Mouse (Mus musculus) hindbrain, embryonic 10.5 days (tissue): Measurements from ENCODE around the gene Hoxd11. TPM values are rescaled to one million over a fixed set of nuclear protein-coding genes. Genes with fewer than 3 reads are reported as not detected.

Experiments used
- DNase-seq: peaks from one replicate; pipeline ENCODE4 v3.0.0-alpha.2; 2017; ENCODE audit warnings: low spot score
- H3K27ac ChIP-seq: fragments of 300-500 bp; sonication (generic); 2 replicates; pipeline ENCODE4 v1.5.1; 2016; ENCODE audit warnings: mild to moderate bottlenecking, moderate library complexity
- H3K27me3 ChIP-seq: fragments of 300-500 bp; sonication (generic); 2 replicates; pipeline ENCODE4 v1.6.1; 2016; ENCODE audit warnings: mild to moderate bottlenecking; ENCODE audit not compliant: poor library complexity, insufficient read depth, severe bottlenecking
- H3K36me3 ChIP-seq: fragments of 300-500 bp; sonication (generic); 2 replicates; pipeline ENCODE4 v1.6.1; 2016; ENCODE audit warnings: mild to moderate bottlenecking, moderate library complexity
- H3K4me1 ChIP-seq: fragments of 300-500 bp; sonication (generic); replicated peaks from 2 replicates; pipeline ENCODE4 v1.6.1; 2016; ENCODE audit warnings: mild to moderate bottlenecking
- H3K4me3 ChIP-seq: fragments of 300-500 bp; sonication (generic); 2 replicates; pipeline ENCODE4 v1.5.1; 2016; ENCODE audit warnings: mild to moderate bottlenecking, moderate library complexity
- H3K9me3 ChIP-seq: fragments of 300-500 bp; sonication (generic); 2 replicates; pipeline ENCODE4 v1.6.1; 2016; ENCODE audit warnings: mild to moderate bottlenecking, moderate library complexity
- WGBS: fragments of 180-500 bp; shearing (Covaris S2); methylation state at CpG from one replicate; pipeline ENCODE4 v1.1.7; 2016; 5-methylcytosine and 5-hydroxymethylcytosine counted together
- polyA plus RNA-seq: library from polyadenylated mRNA; unstranded; fragments of >200 nt; fragmentation: Nextera tagmentation; extraction: Ambion mirVana; gene quantifications from 2 replicates; pipeline ENCODE4 v1.2.1, GENCODE M21; 2016

Gene Hoxd11
- polyA plus RNA-seq, 1 experiment from 2014 or later: not detected

DNA sequence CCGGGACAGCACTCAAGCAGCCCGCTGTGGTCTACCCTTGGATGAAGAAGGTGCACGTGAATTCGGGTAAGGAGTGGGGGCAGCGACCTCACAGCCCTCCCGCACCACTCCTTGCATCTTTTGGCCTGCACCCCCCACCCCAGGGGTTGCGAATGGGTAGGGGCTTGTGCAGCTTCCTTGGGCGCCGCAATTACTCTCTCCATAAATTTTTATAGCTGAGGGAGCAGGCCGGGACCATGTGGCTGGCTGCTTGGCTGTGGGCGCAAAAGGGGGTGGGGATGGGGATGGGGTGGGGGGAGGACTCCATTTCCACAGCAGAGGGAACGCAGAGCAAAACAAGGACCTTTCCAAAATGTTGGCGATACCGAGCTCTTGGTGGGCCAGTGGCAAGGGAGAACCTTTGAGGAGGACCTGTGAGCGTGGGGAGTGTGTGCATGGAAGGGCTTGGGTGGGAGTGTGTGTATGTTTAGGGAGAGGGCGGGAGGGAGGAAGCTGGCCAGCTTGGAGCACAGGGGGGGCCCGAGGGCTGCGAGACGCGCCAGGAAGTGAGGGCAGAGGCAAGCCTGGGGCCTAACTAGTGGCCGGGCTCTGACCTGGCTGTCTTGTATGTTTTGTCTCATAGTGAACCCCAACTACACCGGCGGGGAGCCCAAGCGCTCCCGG, 48.4 kb downstream of the Hoxd11 start:
- H3K9me3 ChIP-seq: no peaks in the 10 kb centered on the region
- peaks cover 100% of the 10 kb centered on the region for H3K27me3 ChIP-seq
- WGBS: under 1% methylated on average over 25 of the region's 25 CpGs
- peak; percentile 25 for DNase-seq
- H3K4me1 ChIP-seq: peaks cover 18% of the 10 kb centered on the region
- H3K27ac ChIP-seq: peak overlapping the region; percentile 70
- H3K36me3 ChIP-seq: no peaks in the 10 kb centered on the region
- H3K4me3 ChIP-seq: peak overlapping the region; percentile 49

DNA sequence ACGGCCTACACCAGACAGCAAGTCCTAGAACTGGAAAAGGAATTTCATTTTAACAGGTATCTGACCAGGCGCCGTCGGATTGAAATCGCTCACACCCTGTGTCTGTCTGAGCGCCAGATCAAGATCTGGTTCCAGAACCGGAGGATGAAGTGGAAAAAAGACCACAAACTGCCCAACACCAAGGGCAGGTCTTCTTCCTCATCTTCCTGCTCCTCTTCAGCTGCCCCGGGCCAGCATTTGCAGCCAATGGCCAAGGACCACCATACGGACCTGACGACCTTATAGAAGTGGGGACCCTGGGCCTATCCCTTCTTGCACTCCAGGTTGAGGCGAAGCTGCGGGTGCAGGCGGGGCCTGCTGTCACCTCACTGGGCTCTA, 48.9 kb downstream of the Hoxd11 start:
- no peaks in the 10 kb centered on the region for H3K36me3 ChIP-seq
- H3K27ac ChIP-seq: peak overlapping the region; percentile 70; the same call in 1 of the 2 replicates
- H3K27me3 ChIP-seq: peaks cover 100% of the 10 kb centered on the region
- H3K4me3 ChIP-seq: peak overlapping the region; percentile 49
- peaks cover 20% of the 10 kb centered on the region for H3K4me1 ChIP-seq
- no peaks in the 10 kb centered on the region for H3K9me3 ChIP-seq
- peak; percentile 43 for DNase-seq
- WGBS: 1% methylated on average over 13 of the region's 13 CpGs

DNA sequence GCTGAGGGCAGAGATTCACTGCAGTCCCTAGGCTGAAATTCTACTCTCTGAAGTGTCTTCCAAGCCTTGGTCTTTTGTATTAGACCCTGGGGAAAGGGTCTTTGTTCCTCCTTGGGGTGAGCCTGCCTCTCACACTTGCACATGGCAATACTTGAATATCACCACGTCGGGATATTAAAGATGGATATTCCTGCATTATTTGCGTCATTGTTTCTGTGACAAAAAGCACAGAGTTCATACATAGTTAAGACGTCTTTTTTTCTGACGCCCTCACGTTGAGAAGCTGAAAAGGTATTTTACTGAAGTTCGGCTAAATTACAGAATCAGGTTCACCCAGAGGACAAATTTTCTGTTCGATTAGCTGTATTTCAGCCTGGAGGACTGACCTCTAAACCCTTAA, 51.0 kb downstream of the Hoxd11 start:
- WGBS: 4% methylated on average over 8 of the region's 8 CpGs
- no peak for DNase-seq
- Histone ChIP-seq H3K9me3 (no peaks in the 10 kb centered on the region), H3K4me3 (no peak overlapping the region), H3K4me1 (peaks cover 20% of the 10 kb centered on the region), H3K36me3 (no peaks in the 10 kb centered on the region), H3K27ac (no peak overlapping the region), H3K27me3 (peaks cover 100% of the 10 kb centered on the region)

DNA sequence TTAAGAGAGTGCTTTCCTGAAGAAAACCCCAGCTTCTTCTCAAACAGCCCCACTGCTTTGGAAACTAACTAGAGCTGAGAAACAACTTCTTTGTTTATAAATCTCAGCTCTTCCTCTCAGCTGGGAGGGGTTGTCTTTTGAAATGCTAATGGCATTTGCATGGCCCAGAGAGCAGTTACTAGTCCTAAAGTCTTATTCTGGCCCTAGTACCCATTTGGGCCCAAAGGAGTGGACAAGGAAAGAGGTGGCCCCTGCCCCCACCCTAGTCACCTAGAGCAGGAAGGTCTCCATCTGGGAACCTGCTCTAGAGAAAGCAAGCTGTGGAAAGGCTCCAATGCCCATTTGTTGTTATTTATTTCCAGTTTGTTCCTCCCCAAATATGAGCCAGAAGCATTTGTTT, 51.7 kb downstream of the Hoxd11 start:
- peaks cover 24% of the 10 kb centered on the region for H3K4me1 ChIP-seq
- H3K27ac ChIP-seq: peak overlapping the region; percentile 2; the same call in 1 of the 2 replicates
- peak; percentile 27 for DNase-seq
- no peaks in the 10 kb centered on the region for H3K36me3 ChIP-seq
- peaks cover 100% of the 10 kb centered on the region for H3K27me3 ChIP-seq
- no peaks in the 10 kb centered on the region for H3K9me3 ChIP-seq
- no peak overlapping the region; the same call in 1 of the 2 replicates for H3K4me3 ChIP-seq

DNA sequence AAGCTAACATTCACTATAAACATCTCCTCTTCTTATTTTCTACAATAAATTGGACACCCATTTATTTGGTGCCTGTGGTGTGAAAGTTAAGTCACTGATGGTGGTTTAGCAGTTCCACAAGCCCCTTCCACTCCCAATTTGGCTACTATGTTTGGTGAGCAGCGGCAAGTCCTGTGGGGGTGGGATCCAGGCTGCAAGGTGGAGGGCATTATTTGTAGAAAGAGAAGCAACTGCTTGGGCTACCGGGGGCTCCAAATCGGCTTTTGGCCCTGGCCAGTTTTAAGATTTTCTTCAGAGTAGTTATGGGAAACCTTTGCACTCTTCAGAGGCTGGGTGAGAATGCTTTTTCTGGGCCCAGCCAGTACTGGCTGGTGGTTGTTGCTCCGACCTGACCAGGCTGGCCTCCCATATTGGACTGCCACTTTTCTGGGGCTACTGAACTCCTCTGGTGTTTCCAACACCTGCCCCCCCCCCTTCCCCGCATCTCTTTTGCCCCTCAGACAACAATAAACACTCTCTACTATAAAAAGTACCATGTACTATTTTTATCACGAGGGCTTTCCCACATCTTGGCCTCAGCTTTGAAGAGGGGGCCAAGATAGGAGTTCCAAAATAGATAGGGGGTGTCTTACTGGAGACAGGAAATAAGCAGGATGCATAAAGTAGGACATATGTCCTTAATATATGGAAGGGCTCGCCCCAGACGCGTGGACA, 52.6 kb downstream of the Hoxd11 start:
- H3K27me3 ChIP-seq: peaks cover 100% of the 10 kb centered on the region
- H3K9me3 ChIP-seq: no peaks in the 10 kb centered on the region
- H3K27ac ChIP-seq: peak overlapping the region; percentile 76
- DNase-seq: peak; percentile 30
- H3K4me3 ChIP-seq: peak overlapping the region; percentile 45
- WGBS: 2% methylated on average over 9 of the region's 9 CpGs
- H3K36me3 ChIP-seq: no peaks in the 10 kb centered on the region
- H3K4me1 ChIP-seq: peaks cover 26% of the 10 kb centered on the region

DNA sequence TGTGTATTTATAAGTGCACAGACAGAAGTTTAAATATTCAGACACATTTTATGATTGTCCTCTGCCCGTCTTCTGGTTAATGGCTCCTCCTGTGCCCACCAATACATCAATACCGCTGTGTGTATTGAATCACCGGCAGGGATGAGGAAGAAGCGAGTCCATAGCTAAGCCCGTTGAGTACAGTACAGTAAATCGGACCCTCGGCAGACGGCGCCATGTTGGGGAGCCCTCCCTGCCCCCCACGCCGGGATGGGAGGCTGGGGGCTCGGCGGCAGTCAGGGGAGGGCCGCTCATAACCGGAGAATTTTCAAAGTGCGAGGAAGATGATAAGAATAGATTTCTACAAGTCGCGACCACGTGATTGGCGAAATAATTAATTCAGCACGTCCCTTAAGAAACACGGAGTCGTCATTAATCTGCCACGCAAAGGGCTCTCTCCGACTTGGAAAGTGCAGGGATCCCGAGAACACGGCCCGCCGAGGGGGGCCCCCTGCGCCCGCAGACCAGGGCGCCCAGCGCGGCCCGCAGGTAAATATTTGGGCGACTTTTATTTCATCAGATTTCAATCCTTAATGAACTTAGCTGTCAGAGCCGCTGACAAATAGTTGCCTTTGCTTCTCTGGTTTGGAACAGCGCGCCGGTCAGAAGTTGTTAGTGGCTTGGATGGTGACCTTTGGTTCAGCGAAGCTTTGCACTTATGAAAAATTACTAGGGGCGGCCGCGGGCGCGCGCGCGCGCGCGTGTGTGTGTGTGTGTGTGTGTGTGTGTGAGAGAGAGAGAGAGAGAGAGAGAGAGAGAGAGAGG, 53.4 kb downstream of the Hoxd11 start:
- Histone ChIP-seq H3K36me3 (no peaks in the 10 kb centered on the region), H3K4me3 (peak overlapping the region; percentile 45), H3K27ac (peak overlapping the region; percentile 76), H3K4me1 (peaks cover 20% of the 10 kb centered on the region), H3K27me3 (peaks cover 100% of the 10 kb centered on the region), H3K9me3 (no peaks in the 10 kb centered on the region)
- peak; percentile 62 for DNase-seq
- under 1% methylated on average over 52 of the region's 52 CpGs for WGBS

DNA sequence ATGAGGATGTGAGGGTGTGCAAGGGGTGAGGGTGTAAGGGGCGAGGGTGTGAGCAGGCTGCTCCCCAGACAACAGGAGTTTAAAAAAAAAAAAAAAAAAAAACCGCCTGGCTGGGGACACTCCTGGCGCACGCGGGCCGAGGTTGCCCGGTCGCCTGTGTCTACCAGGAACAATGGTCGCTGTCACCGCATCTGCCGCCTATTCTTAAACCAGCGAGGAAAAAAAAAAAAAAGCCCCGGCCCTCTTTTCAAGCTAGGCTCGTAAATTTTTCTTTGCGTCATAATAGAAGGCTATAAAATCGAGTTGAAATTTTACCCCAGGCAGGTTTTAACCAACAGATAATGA, 53.9 kb downstream of the Hoxd11 start:
- H3K27me3 ChIP-seq: peaks cover 100% of the 10 kb centered on the region
- peak overlapping the region; percentile 45 for H3K4me3 ChIP-seq
- WGBS: under 1% methylated on average over 16 of the region's 16 CpGs

DNA sequence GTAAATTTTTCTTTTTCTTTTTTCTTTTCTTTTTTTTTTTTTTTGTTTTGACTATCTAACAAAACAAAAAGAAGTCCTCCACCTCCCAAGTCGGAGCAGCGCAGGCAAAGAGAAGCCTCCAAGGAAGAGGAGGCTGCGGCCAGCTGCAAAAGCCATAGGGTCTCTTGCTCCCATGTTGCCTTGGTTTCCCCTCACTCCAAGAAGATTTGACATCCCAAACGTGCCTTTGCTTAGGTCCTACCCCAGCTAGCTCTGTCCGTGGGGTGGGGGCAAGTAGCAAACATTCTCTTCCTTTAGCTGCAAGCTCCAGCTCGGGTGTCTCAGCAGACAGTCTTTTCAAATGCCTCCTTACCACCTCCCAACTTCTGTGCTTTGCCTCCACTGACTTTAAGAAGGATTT, 54.4 kb downstream of the Hoxd11 start:
- Histone ChIP-seq H3K9me3 (no peaks in the 10 kb centered on the region), H3K4me1 (peaks cover 17% of the 10 kb centered on the region), H3K4me3 (peak overlapping the region; percentile 45), H3K27me3 (peaks cover 100% of the 10 kb centered on the region), H3K27ac (peak overlapping the region; percentile 84), H3K36me3 (no peaks in the 10 kb centered on the region)
- WGBS: under 1% methylated on average over 6 of the region's 6 CpGs
- DNase-seq: peak; percentile 55

More for the DNA sequence above, 53.9 kb downstream of the Hoxd11 start:
- Histone ChIP-seq H3K9me3 (no peaks in the 10 kb centered on the region), H3K4me1 (peaks cover 17% of the 10 kb centered on the region), H3K27ac (peak overlapping the region; percentile 84), H3K36me3 (no peaks in the 10 kb centered on the region)
- no peak for DNase-seq

DNA sequence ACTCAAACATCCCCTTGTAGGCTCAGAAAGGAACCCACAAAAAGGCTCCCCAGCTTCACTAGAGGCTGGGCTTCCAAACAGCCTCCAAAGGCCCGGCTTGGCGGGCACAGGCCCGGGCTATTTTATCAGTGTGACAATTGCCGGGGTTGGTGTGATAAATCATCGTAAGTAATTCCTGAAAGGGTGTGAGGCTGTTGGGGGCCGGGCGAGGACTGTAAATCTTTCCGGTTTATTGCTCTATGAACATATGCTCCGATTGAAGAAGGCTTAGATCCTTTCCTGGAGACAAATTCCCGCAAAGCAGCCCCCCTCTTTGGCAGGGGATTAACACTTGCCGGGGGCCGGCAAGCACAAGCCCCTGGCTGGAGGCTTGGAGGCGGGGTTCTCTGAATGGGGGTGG, 55.1 kb downstream of the Hoxd11 start:
- Histone ChIP-seq H3K4me3 (peak overlapping the region; percentile 45), H3K27ac (peak overlapping the region; percentile 84), H3K36me3 (no peaks in the 10 kb centered on the region), H3K4me1 (peaks cover 17% of the 10 kb centered on the region), H3K27me3 (peaks cover 100% of the 10 kb centered on the region), H3K9me3 (no peaks in the 10 kb centered on the region)
- peak; percentile 51 for DNase-seq
- WGBS: under 1% methylated on average over 13 of the region's 13 CpGs

DNA sequence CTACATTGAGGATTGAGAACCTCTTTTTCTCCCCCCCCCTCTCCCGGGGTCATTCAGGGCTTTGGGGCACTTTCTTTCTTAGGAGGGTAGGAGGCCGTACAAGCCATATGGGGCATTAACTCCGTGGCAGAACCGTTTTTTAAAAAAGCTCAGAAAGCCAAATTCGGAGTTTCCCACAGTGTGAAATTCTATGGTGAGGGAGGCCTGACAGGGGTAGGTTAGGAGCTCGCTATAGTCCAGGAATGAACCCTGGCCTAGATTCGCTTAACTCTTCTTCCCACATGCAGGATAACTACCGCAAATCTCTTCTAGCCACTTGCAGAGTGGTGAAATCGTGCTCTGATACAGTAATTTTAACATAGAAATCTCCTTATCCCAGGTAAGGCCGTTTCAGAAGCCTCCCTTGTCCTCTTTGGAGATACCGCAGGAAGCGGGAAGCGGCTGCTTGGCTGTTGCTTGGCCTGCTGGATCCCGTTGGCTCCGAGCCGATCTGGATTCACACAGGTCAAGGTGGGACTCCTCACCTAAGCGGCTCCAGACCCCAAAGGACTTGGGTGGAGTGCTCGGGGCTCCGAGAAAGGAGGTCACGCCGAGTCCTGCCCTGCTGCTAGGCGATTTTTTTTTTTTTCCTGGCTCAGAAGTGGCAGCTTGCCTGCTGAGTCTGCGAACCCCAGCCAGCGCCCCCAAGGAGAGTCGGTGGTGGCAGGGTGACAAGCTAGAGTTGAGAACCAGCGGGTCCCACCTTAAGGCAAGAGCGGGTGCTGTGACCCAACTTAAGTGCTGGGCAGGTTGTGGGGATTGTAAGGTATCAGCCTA, 55.8 kb downstream of the Hoxd11 start:
- H3K27ac ChIP-seq: peak overlapping the region; percentile 84
- peaks cover 18% of the 10 kb centered on the region for H3K4me1 ChIP-seq
- peak overlapping the region; percentile 45 for H3K4me3 ChIP-seq
- peak; percentile 62 for DNase-seq
- no peaks in the 10 kb centered on the region for H3K9me3 ChIP-seq
- H3K36me3 ChIP-seq: no peaks in the 10 kb centered on the region
- peaks cover 100% of the 10 kb centered on the region for H3K27me3 ChIP-seq
- WGBS: under 1% methylated on average over 27 of the region's 27 CpGs

DNA sequence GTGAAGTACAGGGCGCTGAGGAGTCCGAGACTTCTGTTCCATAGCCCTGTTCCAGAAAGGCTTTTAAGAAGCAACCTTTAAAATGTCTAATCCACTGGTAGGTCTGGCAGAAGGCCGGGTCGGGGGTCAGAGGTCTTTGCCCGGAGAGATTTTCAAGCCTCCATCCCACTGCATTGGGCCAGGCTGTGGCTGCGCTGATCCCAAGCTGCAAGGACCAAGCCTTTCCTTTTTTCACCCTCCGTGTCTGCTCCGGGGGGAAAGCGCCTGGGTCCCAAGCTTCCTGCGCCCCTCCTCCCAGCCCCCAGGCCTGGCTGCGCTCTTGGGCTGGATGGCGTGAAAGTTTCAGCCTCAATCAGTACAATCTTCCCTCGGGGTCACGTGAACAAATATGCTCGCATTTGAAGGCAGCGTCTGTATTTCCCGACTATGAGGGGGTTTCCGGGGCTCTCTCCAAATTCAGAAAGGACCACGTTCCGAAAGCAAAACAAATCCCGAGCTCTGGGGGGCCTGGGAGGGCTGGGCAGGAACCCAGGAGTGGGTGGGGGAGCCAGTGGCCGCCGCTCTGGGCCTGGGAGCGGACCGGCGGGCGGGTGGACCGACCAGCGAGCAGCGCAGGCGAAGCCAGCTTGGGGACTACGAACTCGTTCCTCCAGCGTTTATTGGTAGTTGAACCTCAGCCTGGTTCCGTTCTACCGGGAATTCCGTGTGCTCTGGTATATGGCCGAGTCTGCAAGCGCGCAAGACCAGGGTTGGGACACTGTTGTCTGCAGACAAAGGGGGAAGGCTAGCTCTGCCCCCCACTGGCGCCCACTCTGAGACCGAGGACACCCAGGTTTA, 56.7 kb downstream of the Hoxd11 start:
- H3K4me1 ChIP-seq: peaks cover 20% of the 10 kb centered on the region
- no peaks in the 10 kb centered on the region for H3K9me3 ChIP-seq
- peaks cover 100% of the 10 kb centered on the region for H3K27me3 ChIP-seq
- WGBS: under 1% methylated on average over 42 of the region's 42 CpGs
- peak; percentile 69 for DNase-seq
- H3K4me3 ChIP-seq: peak overlapping the region; percentile 45
- H3K36me3 ChIP-seq: no peaks in the 10 kb centered on the region
- H3K27ac ChIP-seq: peak overlapping the region; percentile 84
